Mouse (Mus musculus): ENCODE measurements around the gene Def6.

Def6 gene

GRCm38 (mm10) chr17:28274739-28275138 lies 67.2 kb downstream of the Def6 start:
- no peak for DNase-seq (ENCODE audit: low spot score)

DNA sequence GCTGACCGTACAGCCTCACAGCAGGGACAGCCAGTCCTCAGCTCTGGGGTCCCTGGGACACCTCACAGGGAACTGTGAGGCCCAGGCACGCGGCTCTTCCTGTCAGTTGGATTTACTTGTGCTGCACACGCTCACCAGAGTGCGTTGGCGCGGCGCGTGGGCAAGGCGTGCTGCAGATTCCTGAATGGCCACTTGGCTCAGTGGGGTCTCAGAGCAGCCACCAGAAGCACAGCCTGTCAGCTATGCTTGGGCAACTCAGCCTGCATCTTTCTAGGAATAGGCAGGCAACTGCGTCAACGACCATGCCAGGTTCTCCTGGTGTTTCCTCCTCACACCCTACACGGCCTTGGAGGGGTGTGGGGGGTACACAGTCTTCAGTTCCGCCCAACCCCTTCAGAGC lies 69.6 kb downstream of the Def6 start:
- no peak for DNase-seq (ENCODE audit: low spot score)

- DNase-seq (ENCODE audit: low spot score) = no peak
Measured at GRCm38 (mm10) chr17:28277721-28278120, 70.1 kb downstream of the Def6 start.

- no peak for DNase-seq (ENCODE audit: low spot score)
Measured at GRCm38 (mm10) chr17:28278156-28278555, 70.6 kb downstream of the Def6 start.
